Comparison of ENCODE assay signal across 9 mouse cellular contexts in the genomic region with DNA sequence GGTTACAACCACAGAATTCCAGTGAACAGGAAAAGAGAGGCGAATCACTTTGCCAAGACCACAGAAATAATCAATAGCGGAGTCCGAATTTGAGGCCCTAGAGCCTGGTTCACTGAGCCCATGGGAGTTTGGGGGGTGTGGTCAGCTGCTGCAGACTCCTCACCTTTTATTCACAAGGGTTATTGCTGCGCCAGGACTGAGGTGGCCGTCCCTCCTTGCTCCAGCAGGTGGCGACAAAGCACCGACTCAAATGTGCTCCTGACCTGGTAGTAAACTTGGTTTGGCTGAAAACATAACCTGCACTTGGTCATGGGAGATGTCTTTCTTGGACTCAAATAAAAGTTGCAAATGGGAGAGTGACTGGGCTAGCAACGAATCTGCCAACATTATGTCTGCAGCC. TPM values are rescaled to one million over a fixed set of nuclear protein-coding genes. Genes with fewer than 3 reads are reported as not detected.
DNase-seq lines count a peak whose midpoint lies in the region; ATAC-seq and TF ChIP-seq lines count a peak whose summit lies in the region.
"Had no signal": no experiment of that assay in that cellular context is flagged by ENCODE, and none has a peak within 500 bp of the region (broad histone marks: within the 10 kb centered on the region; RNA-seq: fewer than 3 reads in every experiment).

No protein-coding gene starts in this region.

- no peaks in the 10 kb centered on the region for H3K27me3 ChIP-seq in ES-Bruce4 (ENCODE audit: control insufficient read depth, insufficient read depth, low read length, poor library complexity, severe bottlenecking)
- H3K27me3 ChIP-seq in forebrain, embryonic 11.5 days (ENCODE audit: control insufficient read depth, insufficient read depth, low read length): no peaks in the 10 kb centered on the region; the same call in 1 of the 2 replicates
- no peaks in the 10 kb centered on the region for H3K27me3 ChIP-seq in lung, embryonic 16.5 days (ENCODE audit: control insufficient read depth, insufficient read depth, low read depth, low read length)

- no peak for TF ChIP-seq POLR2A in ES-Bruce4 (IDR thresholded peaks at IDR 0.05; ENCODE audit: insufficient read depth, low read length)

- no peak overlapping the region for H3K27ac ChIP-seq in ES-Bruce4 (ENCODE audit: insufficient read depth, low read length)
- H3K27ac ChIP-seq in forebrain, embryonic 11.5 days (ENCODE audit: low read depth, low read length): no peak overlapping the region
- no peak overlapping the region for H3K27ac ChIP-seq in lung, embryonic 16.5 days (ENCODE audit: low read length)

- no peaks in the 10 kb centered on the region for H3K36me3 ChIP-seq in ES-Bruce4 (ENCODE audit: control insufficient read depth, insufficient read depth, low read length, poor library complexity, severe bottlenecking)
- no peaks in the 10 kb centered on the region for H3K36me3 ChIP-seq in forebrain, embryonic 11.5 days (ENCODE audit: control insufficient read depth, insufficient read depth, low read length)
- no peaks in the 10 kb centered on the region for H3K36me3 ChIP-seq in lung, embryonic 16.5 days (ENCODE audit: control insufficient read depth, insufficient read depth, low read length)

- ATAC-seq in forebrain, embryonic 11.5 days (replicated peaks; ENCODE audit: low FRiP score): peak; percentile 63; the same call in 1 of the 2 replicates
- ATAC-seq in hematopoietic stem cell, adult 5-6 weeks (replicated peaks in 1 of 2; ENCODE audit: insufficient read depth in 1 of 2, low FRiP score in 2 of 2, low TSS enrichment in 1 of 2, low read depth in 1 of 2, poor library complexity in 2 of 2, severe bottlenecking in 2 of 2): peak; percentile 86 to 88
- ATAC-seq in lung, embryonic 16.5 days (ENCODE audit: low read depth): peak; percentile 65; the same call in 1 of the 2 replicates

- TF ChIP-seq CTCF in ES-Bruce4 (IDR thresholded peaks at IDR 0.05; ENCODE audit: low read depth, low read length): peak; percentile 90

- no peak for TF ChIP-seq EP300 in ES-Bruce4 (IDR thresholded peaks at IDR 0.05; ENCODE audit: insufficient read depth, low read depth, low read length)

- no peak overlapping the region for H3K9ac ChIP-seq in ES-Bruce4 (ENCODE audit: low read depth, poor library complexity, severe bottlenecking)
- no peak overlapping the region for H3K9ac ChIP-seq in forebrain, embryonic 11.5 days (ENCODE audit: low read length)
- no peak overlapping the region for H3K9ac ChIP-seq in lung, embryonic 16.5 days (ENCODE audit: low read length)

- WGBS in forebrain, embryonic 11.5 days: 6% methylated on average over 8 of the region's 8 CpGs
- 8% methylated on average over 8 of the region's 8 CpGs for WGBS in lung, embryonic 16.5 days

- H3K4me3 ChIP-seq in ES-Bruce4 (ENCODE audit: low read depth, low read length): no peak overlapping the region
- no peak overlapping the region for H3K4me3 ChIP-seq in forebrain, embryonic 11.5 days (ENCODE audit: low read depth, low read length)
- H3K4me3 ChIP-seq in lung, embryonic 16.5 days (ENCODE audit: low read length): no peak overlapping the region

- no peaks in the 10 kb centered on the region for H3K9me3 ChIP-seq in ES-Bruce4 (replicated peaks; ENCODE audit: control insufficient read depth, insufficient read depth, low read length, poor library complexity, severe bottlenecking)
- H3K9me3 ChIP-seq in forebrain, embryonic 11.5 days (ENCODE audit: control insufficient read depth, low read length): no peaks in the 10 kb centered on the region; the same call in 1 of the 2 replicates
- 0 out of 2 replicates have a peak, but pooled peaks cover 3% of the 10 kb centered on the region for H3K9me3 ChIP-seq in lung, embryonic 16.5 days (ENCODE audit: control insufficient read depth, low read length)

- no peak overlapping the region for H3K4me2 ChIP-seq in forebrain, embryonic 11.5 days (ENCODE audit: low read depth, low read length, severe bottlenecking)
- no peak overlapping the region for H3K4me2 ChIP-seq in lung, embryonic 16.5 days (ENCODE audit: low read depth, low read length)

- peak; percentile 77 for DNase-seq in brain, adult 2 months (ENCODE audit: low read depth, low spot score)
- peak; percentile 89 for DNase-seq in forebrain, embryonic 11.5 days (ENCODE audit: low spot score)
- DNase-seq in layer of hippocampus, adult 18-20 months (ENCODE audit: low spot score in 2 of 2): peak; percentile 61 to 86
- DNase-seq in ovary, postnatal 36 days (ENCODE audit: low spot score): peak; percentile 77
- peak; percentile 78 for DNase-seq in thymus, postnatal 25 days

- no peaks in the 10 kb centered on the region for H3K4me1 ChIP-seq in ES-Bruce4 (ENCODE audit: control insufficient read depth, insufficient read depth, low read length)
- no peaks in the 10 kb centered on the region for H3K4me1 ChIP-seq in forebrain, embryonic 11.5 days (replicated peaks; ENCODE audit: control insufficient read depth, insufficient read depth, low read length)
- no peaks in the 10 kb centered on the region for H3K4me1 ChIP-seq in lung, embryonic 16.5 days (replicated peaks; ENCODE audit: control insufficient read depth, insufficient read depth, low read length)

RNA-seq across cellular contexts. Expression of a gene that starts 27.2 kb away (rescaled TPM):
- not detected in 2 replicates for polyA plus RNA-seq in ES-Bruce4 (2011; ENCODE audit: insufficient read depth, insufficient read length, low read depth, missing spikeins)
- not detected in 2 replicates for polyA plus RNA-seq in forebrain, embryonic 11.5 days (2014; fragmentation: Nextera tagmentation; extraction: Ambion mirVana)
- total RNA-seq in hematopoietic stem cell, adult 5-6 weeks (2017): not detected in 2 replicates
- total RNA-seq in layer of hippocampus, adult 18-20 months (2021): not detected
- polyA plus RNA-seq in lung, embryonic 16.5 days (2015; fragmentation: Nextera tagmentation; extraction: Ambion mirVana): not detected in 2 replicates
- polyA plus RNA-seq: heart, embryonic 14.5 days had no signal

RNA-seq across cellular contexts. Expression of a gene that starts 36.4 kb away (rescaled TPM):
- polyA plus RNA-seq in ES-Bruce4 (2011; ENCODE audit: insufficient read depth, insufficient read length, low read depth, missing spikeins): 2.4 and 3.0 TPM in 2 replicates
- polyA plus RNA-seq in forebrain, embryonic 11.5 days (2014; fragmentation: Nextera tagmentation; extraction: Ambion mirVana): 8.6 and 9.9 TPM in 2 replicates
- 16.1 and 26.5 TPM in 2 replicates for total RNA-seq in hematopoietic stem cell, adult 5-6 weeks (2017)
- 1 to 10 TPM; 3.7 to 4.0 TPM for total RNA-seq in layer of hippocampus, adult 18-20 months (2021)
- polyA plus RNA-seq in lung, embryonic 16.5 days (2015; fragmentation: Nextera tagmentation; extraction: Ambion mirVana): 10.4 and 11.8 TPM in 2 replicates
